Mouse (Mus musculus) brain, embryonic 14.5 days (tissue): ENCODE data around the gene Lingo1.

ENCODE experiments used
- CTCF ChIP-seq: fragments of 200-500 bp; IDR thresholded peaks from 2 replicates; pipeline ENCODE4 v1.5.1; 2012; ENCODE audit warnings: inconsistent platforms, mild to moderate bottlenecking, moderate library complexity, borderline replicate concordance; ENCODE audit not compliant: insufficient read depth, insufficient read length; ENCODE audit errors: extremely low read depth
- POLR2A ChIP-seq: fragments of 200-500 bp; IDR thresholded peaks from 2 replicates; pipeline ENCODE4 v1.6.1; 2012; ENCODE audit warnings: mild to moderate bottlenecking, inconsistent platforms, borderline replicate concordance; ENCODE audit not compliant: poor library complexity, insufficient read depth, insufficient read length, severe bottlenecking; ENCODE audit errors: extremely low read depth

DNA sequence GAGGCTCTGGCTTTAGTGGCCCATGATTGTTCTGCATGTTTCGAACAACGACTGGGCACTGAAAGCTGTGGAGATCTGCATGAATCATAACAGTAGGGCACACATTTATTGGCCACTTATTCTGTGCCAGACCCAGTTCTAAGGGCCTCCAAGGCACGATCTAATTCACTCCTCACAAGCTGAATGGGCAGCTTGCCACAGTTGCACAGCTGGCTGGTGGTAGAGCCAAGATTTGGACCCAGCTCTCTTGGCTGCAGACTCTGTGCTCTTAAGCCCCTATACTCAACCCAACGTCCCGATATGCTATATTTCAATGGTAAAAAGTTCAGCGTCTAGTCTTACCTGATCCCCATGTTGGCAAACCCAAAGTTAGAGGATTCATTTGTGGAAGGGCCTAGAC, 185.3 kb downstream of the Lingo1 start:
- TF ChIP-seq POLR2A (no peak), CTCF (no peak)
